Mouse (Mus musculus) CH12F3 (cell line): ENCODE measurements around the gene Kcnmb4.

Source experiments
- in situ Hi-C: fragments of 300-500 bp; cut with MboI; formaldehyde crosslinking; loops from 2 replicates; pipeline ENCODE4 v1.14.3; 2020; ENCODE audit warnings: low sequenced_read_pairs

The Kcnmb4 gene

DNA sequence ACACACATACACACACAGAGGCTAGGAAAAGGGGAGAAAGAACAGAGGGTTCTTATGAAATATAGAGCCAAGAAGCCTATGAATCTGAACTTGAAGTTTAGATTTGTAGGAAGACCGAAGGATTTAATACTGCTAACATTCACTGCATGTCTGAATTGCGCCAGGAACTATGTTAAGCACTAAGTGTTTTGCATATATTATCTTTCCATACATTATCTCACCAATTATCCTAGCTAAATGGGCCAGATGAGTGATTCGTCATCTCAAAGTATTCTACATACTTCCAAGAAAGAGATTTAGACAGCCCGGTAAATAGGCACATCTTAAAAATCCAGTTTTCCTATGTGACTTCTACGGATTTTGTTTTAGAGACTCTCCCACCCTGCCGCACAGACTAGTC, 68.7 kb downstream of the Kcnmb4 start:
- in situ Hi-C loops: no loop called here

GRCm38 (mm10) chr10:116403679-116404078, 70.0 kb downstream of the Kcnmb4 start:
- in situ Hi-C loops: no loop called here

DNA sequence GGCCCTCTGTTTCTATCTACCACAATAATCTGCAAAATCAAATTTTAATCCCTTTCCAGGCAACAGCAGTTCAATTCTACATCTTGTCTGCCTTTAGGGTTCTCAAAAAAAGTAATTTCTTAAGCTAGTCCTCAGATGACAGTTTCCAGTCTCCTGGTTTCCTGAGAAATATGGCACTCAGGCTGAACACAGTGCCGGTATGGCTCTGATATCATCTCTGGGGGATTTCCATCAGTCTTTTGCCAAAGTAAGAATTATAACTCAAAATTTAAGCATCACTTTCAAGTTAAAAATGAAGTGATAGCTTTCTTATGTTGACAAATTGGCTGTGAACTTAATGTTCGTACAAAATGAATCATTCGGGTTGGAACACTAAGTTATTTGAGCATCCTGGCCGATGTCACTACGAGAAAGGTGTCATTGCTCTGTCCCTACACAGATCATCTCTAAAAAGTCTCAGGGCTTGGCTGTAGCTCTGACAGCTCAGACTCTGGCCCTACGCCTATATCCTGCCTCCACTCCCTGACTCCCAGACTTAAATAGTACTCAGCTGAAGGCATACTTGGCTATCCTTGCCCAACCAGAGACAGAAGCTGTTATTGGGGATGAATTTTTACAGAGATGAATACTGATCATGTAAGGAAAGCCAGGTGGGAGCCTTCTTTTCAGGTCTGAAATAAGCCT, 70.8 kb downstream of the Kcnmb4 start:
- in situ Hi-C loops: no loop called here

DNA sequence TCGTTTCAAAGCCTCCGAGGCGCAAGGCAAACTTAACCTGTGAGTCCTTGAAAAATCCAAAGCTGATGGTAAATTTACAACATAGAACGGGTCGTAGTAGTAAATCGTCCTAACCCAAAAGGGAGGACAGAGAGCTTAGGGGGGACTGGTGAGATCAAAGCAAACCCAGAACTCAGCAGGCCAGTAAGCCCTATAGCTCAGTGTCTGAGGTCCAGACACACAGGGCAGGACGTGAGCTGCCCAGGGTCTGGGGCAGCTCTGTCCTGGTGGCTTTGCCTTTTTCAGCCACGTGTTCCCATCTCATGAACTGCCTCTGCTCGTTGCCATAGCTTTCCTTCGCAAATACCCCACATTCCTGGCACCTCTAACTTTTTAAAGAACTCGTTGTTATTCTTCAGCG, 75.7 kb downstream of the Kcnmb4 start:
- in situ Hi-C loops: no loop called here

DNA sequence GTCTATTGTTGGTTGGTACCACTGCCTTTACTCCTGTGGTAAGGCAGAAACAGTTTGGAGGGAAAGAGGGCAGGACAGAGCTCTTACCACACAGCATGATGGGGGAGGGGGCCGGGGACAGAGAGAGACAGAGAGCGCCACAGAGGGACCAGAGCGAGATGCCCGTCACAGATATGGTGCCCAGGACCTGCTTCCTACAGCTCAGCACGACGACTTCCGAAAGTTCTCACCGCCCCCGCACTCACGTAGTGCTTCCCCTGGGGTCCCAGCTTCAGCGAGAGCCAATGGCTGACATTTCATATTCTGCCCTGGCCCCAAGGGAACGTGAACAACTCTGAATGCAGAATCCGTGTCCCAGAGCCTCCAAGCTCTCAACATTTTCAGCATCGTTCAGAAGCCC, 76.1 kb downstream of the Kcnmb4 start:
- in situ Hi-C loops: no loop called here

DNA sequence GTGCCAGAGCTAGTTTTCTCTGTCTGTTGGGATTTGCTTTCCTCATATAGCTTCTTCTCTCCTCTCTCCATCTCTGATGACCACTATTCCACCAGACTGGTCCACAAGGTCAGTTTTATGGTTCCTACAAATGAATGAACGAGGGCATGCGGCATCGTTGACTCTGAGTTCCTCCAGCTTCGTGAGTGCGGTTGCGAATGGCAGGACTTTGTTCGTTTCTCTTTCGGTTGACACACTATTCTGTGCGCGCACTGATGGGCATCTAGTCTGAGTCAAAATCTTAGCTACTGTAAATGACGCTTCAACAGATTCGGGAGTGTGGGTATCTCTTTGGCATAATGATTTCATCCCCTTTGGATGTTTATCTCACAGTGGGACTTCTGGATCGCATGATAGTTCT, 76.7 kb downstream of the Kcnmb4 start:
- in situ Hi-C loops: no loop called here

- in situ Hi-C loops: no loop called here
Observed at GRCm38 (mm10) chr10:116396279-116396678, 77.4 kb downstream of the Kcnmb4 start.

GRCm38 (mm10) chr10:116394585-116394984, 79.1 kb downstream of the Kcnmb4 start:
- in situ Hi-C loops: no loop called here

DNA sequence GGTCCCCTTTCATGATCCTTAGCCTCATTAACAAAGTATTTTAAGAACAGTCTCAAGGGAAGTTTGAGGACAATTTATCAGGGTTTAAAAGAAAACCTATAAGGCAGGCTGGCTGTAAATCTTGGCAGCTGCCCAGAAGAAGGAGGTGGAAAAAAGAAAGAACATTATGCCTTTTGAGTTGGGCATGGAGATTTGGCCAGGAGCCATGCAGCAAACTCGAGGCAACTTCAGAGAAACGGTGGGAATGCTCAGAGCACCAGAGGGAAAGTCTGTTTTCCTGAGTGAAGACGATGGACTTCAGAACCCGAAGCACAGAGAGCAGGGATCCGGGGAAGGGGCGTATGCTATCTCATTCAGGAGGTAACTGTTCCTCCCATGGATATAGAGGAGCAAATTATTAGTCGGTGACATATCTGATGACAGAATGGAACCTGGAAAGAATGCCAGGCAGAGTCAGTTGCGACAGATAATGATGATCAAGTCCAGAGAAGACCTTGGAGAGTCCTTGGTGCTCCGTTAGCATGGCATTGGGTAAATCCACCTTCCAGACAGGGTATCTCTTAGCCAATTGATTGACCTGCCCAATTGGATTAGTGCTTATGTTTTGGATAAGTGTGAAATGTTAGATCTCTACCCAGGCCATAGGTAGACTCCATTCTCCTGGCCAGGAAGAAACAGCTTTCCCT, 79.7 kb downstream of the Kcnmb4 start:
- in situ Hi-C loops: no loop called here

DNA sequence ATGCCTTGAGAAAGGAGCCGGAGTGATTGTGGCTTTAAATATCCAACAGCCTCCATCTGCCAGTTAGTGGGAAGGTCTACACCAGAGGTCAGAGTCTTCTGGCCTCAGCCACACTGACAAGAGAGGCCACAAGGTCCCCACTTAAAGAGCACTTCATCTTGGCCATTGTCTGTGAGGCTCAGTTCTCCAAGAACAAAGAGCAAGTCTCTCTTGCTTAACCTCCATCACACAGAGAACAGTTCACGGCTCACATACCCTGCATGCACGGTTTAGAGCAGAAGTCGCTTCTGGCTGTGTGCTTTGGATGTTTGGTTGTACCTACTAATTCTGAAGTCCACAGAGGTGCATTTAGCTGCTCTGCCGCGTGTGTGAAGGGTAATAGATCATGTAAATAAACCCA, 84.8 kb downstream of the Kcnmb4 start:
- in situ Hi-C loops: no loop called here

GRCm38 (mm10) chr10:116386391-116386885, 87.2 kb downstream of the Kcnmb4 start:
- in situ Hi-C loops: no loop called here

DNA sequence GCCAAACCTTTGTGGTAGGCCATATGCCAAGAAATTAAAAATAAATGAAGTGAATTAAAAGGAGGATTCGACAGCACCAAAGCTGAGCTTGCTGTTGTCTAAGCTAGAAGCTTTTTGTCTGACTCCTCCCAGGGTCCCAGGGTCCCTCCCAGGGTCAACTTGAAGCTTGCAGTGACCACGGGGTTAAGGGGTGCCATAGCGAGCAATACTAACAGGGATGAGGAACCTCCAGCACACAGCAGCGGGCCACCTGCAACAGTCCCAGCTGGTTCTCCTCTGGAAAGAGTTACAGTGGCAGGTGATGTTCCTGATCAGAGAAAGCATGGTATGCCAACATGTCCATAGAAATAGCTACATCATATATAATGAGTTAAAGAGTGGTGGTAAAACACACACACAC, 89.3 kb downstream of the Kcnmb4 start:
- in situ Hi-C loops: no loop called here

- in situ Hi-C loops: no loop called here
Observed at GRCm38 (mm10) chr10:116382826-116383685, 90.6 kb downstream of the Kcnmb4 start.

DNA sequence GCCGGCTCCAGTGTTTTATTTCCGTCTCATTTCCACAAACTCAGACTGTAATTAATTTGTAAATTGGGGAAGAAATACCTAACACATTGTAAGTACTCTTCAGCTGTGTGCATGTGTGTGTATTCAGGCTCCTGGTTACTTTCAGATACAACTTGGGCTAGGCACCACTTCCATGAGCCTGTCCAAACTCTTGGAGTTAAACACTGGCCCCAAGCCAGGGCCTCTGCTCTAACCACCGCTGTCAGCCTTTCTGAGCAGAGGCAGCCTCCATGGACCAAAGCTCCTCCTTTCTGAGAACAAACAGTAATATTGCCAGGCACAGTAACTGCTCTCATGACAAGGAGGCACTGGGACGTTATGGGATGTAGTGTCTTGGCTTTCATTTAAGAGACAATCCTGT, 96.8 kb downstream of the Kcnmb4 start:
- in situ Hi-C loops: no loop called here

GRCm38 (mm10) chr10:116374111-116374510, 99.6 kb downstream of the Kcnmb4 start:
- in situ Hi-C loops: no loop called here

DNA sequence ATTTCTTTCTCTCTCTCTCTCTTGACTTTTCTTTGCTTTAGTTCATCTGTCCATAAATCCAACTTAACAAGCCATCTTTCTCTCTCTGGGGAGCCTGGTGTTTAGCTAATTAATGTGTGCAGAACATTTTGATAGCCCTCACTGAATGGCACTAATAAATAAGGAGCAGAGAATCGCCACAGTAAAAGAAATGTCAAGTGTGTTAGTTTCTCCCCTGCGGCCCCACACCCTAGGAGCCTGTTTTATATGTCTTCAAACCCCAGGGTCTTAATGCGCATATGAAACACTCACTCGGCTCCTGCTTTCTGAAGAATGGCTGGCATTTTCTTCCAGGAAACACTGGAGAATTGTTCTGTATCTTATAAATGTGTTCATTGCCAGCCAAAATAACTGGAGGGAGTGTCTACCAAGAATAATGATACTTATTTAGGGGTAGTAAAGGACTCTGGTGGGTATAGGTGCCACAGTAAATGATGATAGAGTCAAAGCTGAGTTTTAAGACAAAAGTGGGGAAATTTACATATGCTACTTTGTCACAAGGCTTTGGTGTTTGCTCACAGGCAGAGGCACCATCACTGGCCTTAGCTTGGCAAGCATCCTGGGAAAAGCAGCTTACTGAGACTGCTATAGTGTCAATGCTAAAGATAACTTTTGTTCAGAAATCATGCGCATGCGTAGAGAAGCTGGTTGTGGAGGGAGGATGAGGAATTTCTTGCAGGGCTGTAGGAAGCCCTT, 102.5 kb downstream of the Kcnmb4 start:
- in situ Hi-C loops: no loop called here
